Mouse (Mus musculus): Measurements from ENCODE around the gene Myd88. TPM values are rescaled to one million over a fixed set of nuclear protein-coding genes. Genes with fewer than 3 reads are reported as not detected.

The Myd88 gene
- total and polyA plus RNA-seq, 2 experiments from 2014 or later, result 4.7 to 5.9 TPM

- Histone ChIP-seq H3K36me3 (ENCODE audit: insufficient read depth, low read length) (peaks cover 7% of the 10 kb centered on the region; the same call in 1 of the 2 replicates), H3K4me1 (ENCODE audit: insufficient read depth, low read length) (peaks cover 9% of the 10 kb centered on the region; the same call in 1 of the 2 replicates), H3K9ac (replicated peaks; ENCODE audit: low read length, poor library complexity, severe bottlenecking) (0 out of 2 replicates have a peak overlapping the region, but pooled peaks have one; percentile 46), H3K9me3 (ENCODE audit: low read length) (no peaks in the 10 kb centered on the region), H3K27me3 (ENCODE audit: insufficient read depth, low read length) (no peaks in the 10 kb centered on the region), H3K4me2 (ENCODE audit: low read depth, low read length, poor library complexity, severe bottlenecking) (peak overlapping the region; percentile 76), H3K27ac (ENCODE audit: low read depth, low read length) (no peak overlapping the region), H3K4me3 (ENCODE audit: low read depth, low read length) (peak overlapping the region; percentile 73; the same call in 1 of the 2 replicates)
- WGBS, result 57% methylated on average over 7 of the region's 7 CpGs
- ATAC-seq (ENCODE audit: low FRiP score) (no peak), DNase-seq (ENCODE audit: low spot score) (no peak)
- no peak for TF ChIP-seq CTCF (IDR thresholded peaks at IDR 0.05)
These were observed 2.1 kb downstream of the Myd88 start for GRCm38 (mm10) chr9:119339106-119339505.

- Histone ChIP-seq H3K27ac (ENCODE audit: low read depth, low read length) (no peak overlapping the region), H3K9ac (replicated peaks; ENCODE audit: low read length, poor library complexity, severe bottlenecking) (no peak overlapping the region), H3K36me3 (ENCODE audit: insufficient read depth, low read length) (peaks cover 2% of the 10 kb centered on the region; the same call in 1 of the 2 replicates), H3K4me2 (ENCODE audit: low read depth, low read length, poor library complexity, severe bottlenecking) (no peak overlapping the region), H3K9me3 (ENCODE audit: low read length) (no peaks in the 10 kb centered on the region), H3K4me1 (ENCODE audit: insufficient read depth, low read length) (peaks cover 9% of the 10 kb centered on the region; the same call in 1 of the 2 replicates), H3K27me3 (ENCODE audit: insufficient read depth, low read length) (no peaks in the 10 kb centered on the region), H3K4me3 (ENCODE audit: low read depth, low read length) (no peak overlapping the region)
- TF ChIP-seq CTCF (IDR thresholded peaks at IDR 0.05), result no peak
- no peak for ATAC-seq (ENCODE audit: low FRiP score)
- DNase-seq (ENCODE audit: low spot score), result no peak
- 93% methylated on average over 3 of the region's 3 CpGs for WGBS
These were observed 2.9 kb downstream of the Myd88 start for GRCm38 (mm10) chr9:119338350-119338749.

GRCm38 (mm10) chr9:119337842-119338241 lies 3.4 kb downstream of the Myd88 start:
- no peaks in the 10 kb centered on the region for H3K36me3 ChIP-seq (ENCODE audit: insufficient read depth, low read length)
- H3K4me2 ChIP-seq (ENCODE audit: low read depth, low read length, poor library complexity, severe bottlenecking), result no peak overlapping the region
- H3K27me3 ChIP-seq (ENCODE audit: insufficient read depth, low read length), result no peaks in the 10 kb centered on the region
- DNase-seq (ENCODE audit: low spot score) (no peak), ATAC-seq (ENCODE audit: low FRiP score) (no peak)
- TF ChIP-seq CTCF (IDR thresholded peaks at IDR 0.05), result no peak
- no peak overlapping the region for H3K9ac ChIP-seq (replicated peaks; ENCODE audit: low read length, poor library complexity, severe bottlenecking)
- H3K4me3 ChIP-seq (ENCODE audit: low read depth, low read length), result no peak overlapping the region
- WGBS, result 92% methylated on average over 14 of the region's 14 CpGs
- H3K4me1 ChIP-seq (ENCODE audit: insufficient read depth, low read length), result peaks cover 9% of the 10 kb centered on the region; the same call in 1 of the 2 replicates
- H3K9me3 ChIP-seq (ENCODE audit: low read length), result no peaks in the 10 kb centered on the region
- H3K27ac ChIP-seq (ENCODE audit: low read depth, low read length), result no peak overlapping the region

- Histone ChIP-seq H3K4me1 (ENCODE audit: insufficient read depth, low read length) (no peaks in the 10 kb centered on the region), H3K4me2 (ENCODE audit: low read depth, low read length, poor library complexity, severe bottlenecking) (no peak overlapping the region), H3K4me3 (ENCODE audit: low read depth, low read length) (no peak overlapping the region), H3K27me3 (ENCODE audit: insufficient read depth, low read length) (no peaks in the 10 kb centered on the region), H3K36me3 (ENCODE audit: insufficient read depth, low read length) (no peaks in the 10 kb centered on the region), H3K9ac (replicated peaks; ENCODE audit: low read length, poor library complexity, severe bottlenecking) (no peak overlapping the region), H3K27ac (ENCODE audit: low read depth, low read length) (no peak overlapping the region), H3K9me3 (ENCODE audit: low read length) (no peaks in the 10 kb centered on the region)
- WGBS, result 80% methylated on average over 4 of the region's 4 CpGs
- no peak for TF ChIP-seq CTCF (IDR thresholded peaks at IDR 0.05)
- ATAC-seq (ENCODE audit: low FRiP score), result no peak
- DNase-seq (ENCODE audit: low spot score), result no peak
These were observed 5.6 kb downstream of the Myd88 start for GRCm38 (mm10) chr9:119335571-119335970.

GRCm38 (mm10) chr9:119334834-119335233 lies 6.4 kb downstream of the Myd88 start:
- no peak overlapping the region for H3K4me2 ChIP-seq (ENCODE audit: low read depth, low read length, poor library complexity, severe bottlenecking)
- 88% methylated on average over 2 of the region's 2 CpGs for WGBS
- ATAC-seq (ENCODE audit: low FRiP score) (no peak), DNase-seq (ENCODE audit: low spot score) (no peak)
- H3K27me3 ChIP-seq (ENCODE audit: insufficient read depth, low read length), result no peaks in the 10 kb centered on the region
- no peaks in the 10 kb centered on the region for H3K4me1 ChIP-seq (ENCODE audit: insufficient read depth, low read length)
- H3K4me3 ChIP-seq (ENCODE audit: low read depth, low read length), result no peak overlapping the region
- no peak overlapping the region for H3K9ac ChIP-seq (replicated peaks; ENCODE audit: low read length, poor library complexity, severe bottlenecking)
- no peak overlapping the region for H3K27ac ChIP-seq (ENCODE audit: low read depth, low read length)
- H3K36me3 ChIP-seq (ENCODE audit: insufficient read depth, low read length), result no peaks in the 10 kb centered on the region
- H3K9me3 ChIP-seq (ENCODE audit: low read length), result no peaks in the 10 kb centered on the region
- TF ChIP-seq CTCF (IDR thresholded peaks at IDR 0.05), result no peak

GRCm38 (mm10) chr9:119334324-119334723 lies 6.9 kb downstream of the Myd88 start:
- DNase-seq (ENCODE audit: low spot score) (peak; percentile 13), ATAC-seq (ENCODE audit: low FRiP score) (no peak)
- TF ChIP-seq CTCF (IDR thresholded peaks at IDR 0.05), result no peak
- no peaks in the 10 kb centered on the region for H3K27me3 ChIP-seq (ENCODE audit: insufficient read depth, low read length)
- no peak overlapping the region for H3K4me3 ChIP-seq (ENCODE audit: low read depth, low read length)
- no peaks in the 10 kb centered on the region for H3K4me1 ChIP-seq (ENCODE audit: insufficient read depth, low read length)
- WGBS, result 69% methylated on average over 10 of the region's 10 CpGs
- H3K9me3 ChIP-seq (ENCODE audit: low read length), result no peaks in the 10 kb centered on the region
- no peaks in the 10 kb centered on the region for H3K36me3 ChIP-seq (ENCODE audit: insufficient read depth, low read length)
- H3K4me2 ChIP-seq (ENCODE audit: low read depth, low read length, poor library complexity, severe bottlenecking), result no peak overlapping the region
- no peak overlapping the region for H3K27ac ChIP-seq (ENCODE audit: low read depth, low read length)
- H3K9ac ChIP-seq (replicated peaks; ENCODE audit: low read length, poor library complexity, severe bottlenecking), result no peak overlapping the region
